In the genomic region with DNA sequence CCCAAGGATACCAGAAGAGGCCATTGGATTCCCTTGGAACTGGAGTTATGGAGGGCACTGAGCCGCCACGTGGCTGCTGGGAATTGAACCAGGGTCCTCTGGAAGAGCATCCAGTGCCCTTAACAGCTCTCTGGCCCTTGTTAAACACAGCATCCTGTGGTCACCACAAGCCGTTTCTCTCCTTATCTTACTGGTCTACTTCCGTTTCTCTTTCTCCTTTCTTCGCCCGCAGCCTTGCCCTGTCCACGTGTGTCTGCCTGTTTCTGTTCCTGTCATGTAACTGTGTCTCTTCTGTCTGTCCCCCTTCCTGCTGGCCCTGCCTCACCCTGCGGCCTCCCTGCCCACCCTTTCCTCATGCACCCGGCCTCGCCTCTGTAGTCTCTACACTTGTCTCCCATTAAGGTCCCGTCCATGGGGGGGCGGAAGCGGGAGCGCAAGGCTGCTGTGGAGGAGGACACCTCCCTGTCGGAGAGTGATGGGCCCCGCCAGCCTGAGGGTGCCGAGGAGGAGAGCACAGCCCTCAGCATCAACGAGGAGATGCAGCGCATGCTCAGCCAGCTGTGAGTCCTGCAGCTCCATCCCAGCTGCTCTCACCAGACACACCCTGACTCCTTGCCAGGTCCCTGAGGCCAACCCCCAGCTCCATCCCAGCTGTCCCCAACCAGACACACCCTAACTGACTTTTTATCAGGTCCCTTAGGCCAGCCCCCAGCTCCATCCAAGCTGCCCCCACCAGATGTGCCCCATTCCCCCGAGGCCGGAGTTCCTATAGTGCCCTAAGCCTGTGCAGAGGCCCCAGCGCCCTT, we compare ENCODE assay signal across 10 mouse cellular contexts. TPM values are rescaled to one million over a fixed set of nuclear protein-coding genes. Genes with fewer than 3 reads are reported as not detected.
DNase-seq lines count a peak whose midpoint lies in the region; ATAC-seq and TF ChIP-seq lines count a peak whose summit lies in the region.
"Had no signal": no experiment of that assay in that cellular context is flagged by ENCODE, and none has a peak within 500 bp of the region (broad histone marks: within the 10 kb centered on the region; RNA-seq: fewer than 3 reads in every experiment).

No protein-coding gene starts in this region.

- H3K9ac ChIP-seq in midbrain, embryonic 11.5 days (ENCODE audit: low read length): peak overlapping the region; percentile 5; the same call in 1 of the 2 replicates
- no peak overlapping the region for H3K9ac ChIP-seq in midbrain, postnatal 0 days (replicated peaks; ENCODE audit: low read length, poor library complexity, severe bottlenecking)

- H3K4me2 ChIP-seq in midbrain, embryonic 11.5 days: no peak overlapping the region
- H3K4me2 ChIP-seq in midbrain, postnatal 0 days (ENCODE audit: low read depth, low read length, poor library complexity, severe bottlenecking): no peak overlapping the region
- H3K4me2 ChIP-seq in myocyte (ENCODE audit: low read depth): peak overlapping the region; percentile 66

- H3K9me3 ChIP-seq in midbrain, embryonic 11.5 days (ENCODE audit: control insufficient read depth, low read length): no peaks in the 10 kb centered on the region
- H3K9me3 ChIP-seq in midbrain, postnatal 0 days (ENCODE audit: low read length): no peaks in the 10 kb centered on the region

- H3K4me3 ChIP-seq in midbrain, embryonic 11.5 days (ENCODE audit: low read depth, low read length): no peak overlapping the region
- no peak overlapping the region for H3K4me3 ChIP-seq in midbrain, postnatal 0 days (ENCODE audit: low read depth, low read length)
- peak overlapping the region; percentile 15 for H3K4me3 ChIP-seq in myocyte
- H3K4me3 ChIP-seq: erythroblast, embryonic 14.5 days had no signal

- H3ac ChIP-seq in myocyte (ENCODE audit: control insufficient read depth, insufficient read length): no peak overlapping the region

- no peak for DNase-seq in midbrain, embryonic 11.5 days (ENCODE audit: low spot score, missing footprints)
- no peak for DNase-seq in midbrain, postnatal 0 days (ENCODE audit: low spot score)
- DNase-seq in gastrocnemius, adult 18-20 months (ENCODE audit: low spot score): peak; percentile 68
- peak; percentile 73 to 77 for DNase-seq in heart, postnatal 14 days
- DNase-seq in embryo, embryonic 11 days: no peak
- no peak for DNase-seq in adrenal gland, adult 18-20 months (ENCODE audit: low spot score in 2 of 2)
- DNase-seq in layer of hippocampus, postnatal 25 days (ENCODE audit: extremely low spot score in 1 of 2, low spot score in 1 of 2): no peak
- DNase-seq: kidney, postnatal 25 days had no signal

- H3K27ac ChIP-seq in midbrain, embryonic 11.5 days (ENCODE audit: low read depth, low read length): no peak overlapping the region
- H3K27ac ChIP-seq in midbrain, postnatal 0 days (ENCODE audit: low read depth, low read length): no peak overlapping the region

- peaks cover 18% of the 10 kb centered on the region for H3K4me1 ChIP-seq in midbrain, embryonic 11.5 days (ENCODE audit: control insufficient read depth, insufficient read depth, low read length)
- H3K4me1 ChIP-seq in midbrain, postnatal 0 days (ENCODE audit: insufficient read depth, low read length): peaks cover 10% of the 10 kb centered on the region; the same call in 1 of the 2 replicates

- TF ChIP-seq CTCF in midbrain, postnatal 0 days (IDR thresholded peaks at IDR 0.05): no peak

- TF ChIP-seq POLR2A in myocyte (IDR thresholded peaks at IDR 0.05; ENCODE audit: insufficient read length, low read depth): peak; percentile 87

- intact Hi-C loops in heart, postnatal 14 days (cut with DNase I): loop anchor here (1.0 kb wide), 1 partner anchor 8 kb away; no protein-coding TSS in a partner anchor

- H3K79me2 ChIP-seq in myocyte (ENCODE audit: control insufficient read depth, insufficient read depth): peaks cover 16% of the 10 kb centered on the region

- WGBS in midbrain, embryonic 11.5 days: 89% methylated on average over 22 of the region's 22 CpGs
- 89% methylated on average over 22 of the region's 22 CpGs for WGBS in midbrain, postnatal 0 days

- H3K27me3 ChIP-seq in midbrain, embryonic 11.5 days (ENCODE audit: control insufficient read depth, insufficient read depth, low read length): no peaks in the 10 kb centered on the region
- H3K27me3 ChIP-seq in midbrain, postnatal 0 days (ENCODE audit: insufficient read depth, low read length): no peaks in the 10 kb centered on the region
- no peaks in the 10 kb centered on the region for H3K27me3 ChIP-seq in myocyte (ENCODE audit: control insufficient read depth, insufficient read depth, insufficient read length)

- no peak for ATAC-seq in midbrain, embryonic 11.5 days (ENCODE audit: low FRiP score)
- ATAC-seq in midbrain, postnatal 0 days (ENCODE audit: low FRiP score): no peak

- peaks cover 4% of the 10 kb centered on the region; the same call in 1 of the 2 replicates for H3K36me3 ChIP-seq in midbrain, embryonic 11.5 days (ENCODE audit: control insufficient read depth, insufficient read depth, low read length)
- peaks cover 36% of the 10 kb centered on the region for H3K36me3 ChIP-seq in midbrain, postnatal 0 days (ENCODE audit: insufficient read depth, low read length)
- peaks cover 16% of the 10 kb centered on the region for H3K36me3 ChIP-seq in myocyte (ENCODE audit: control insufficient read depth, insufficient read depth)

TF ChIP-seq in myocyte, 11 proteins besides CTCF, POLR2A, EP300 and RAD21:
- TF ChIP-seq MAX (IDR thresholded peaks at IDR 0.05; ENCODE audit: low read depth) (no peak), SRF (IDR thresholded peaks at IDR 0.05; ENCODE audit: control insufficient read depth, insufficient read length, low read depth) (no peak), MYOG (IDR thresholded peaks at IDR 0.05; ENCODE audit: control insufficient read depth in 1 of 3, insufficient read depth in 1 of 3, insufficient read length in 2 of 3, low read depth in 2 of 3) (peak; percentile 95 to 99 (median 99)), TCF12 (IDR thresholded peaks at IDR 0.05; ENCODE audit: insufficient read depth, poor library complexity, severe bottlenecking) (peak; percentile 87), TCF3 (IDR thresholded peaks at IDR 0.05; ENCODE audit: insufficient read length, low read depth) (peak; percentile 97), USF1 (IDR thresholded peaks at IDR 0.05; ENCODE audit: low read depth) (no peak), CEBPB (IDR thresholded peaks at IDR 0.05; ENCODE audit: insufficient read depth, poor library complexity, severe bottlenecking) (no peak), MYOD1 (IDR thresholded peaks at IDR 0.05; ENCODE audit: control insufficient read depth in 1 of 3, insufficient read length in 2 of 3, low read depth in 2 of 3) (peak; percentile 60 to 97 (median 95)), REST (IDR thresholded peaks at IDR 0.05; ENCODE audit: insufficient read depth, insufficient read length) (no peak), POLR2AphosphoS2 (IDR thresholded peaks at IDR 0.05; ENCODE audit: insufficient read length, low read depth) (peak; percentile 91)
TF ChIP-seq in myocyte: peak in this region for 5.

RNA-seq across cellular contexts. Expression of a gene that starts 7.4 kb away (rescaled TPM):
- 8.4 and 8.6 TPM in 2 replicates for polyA plus RNA-seq in midbrain, embryonic 11.5 days (2014; fragmentation: Nextera tagmentation; extraction: Ambion mirVana)
- total RNA-seq in midbrain, postnatal 0 days (2014; rRNA removed): 33.3 and 33.9 TPM in 2 replicates
- 19.0 and 20.4 TPM in 2 replicates for polyA plus RNA-seq in midbrain, postnatal 0 days (2015; fragmentation: Nextera tagmentation; extraction: Ambion mirVana)
- 1 to 10 TPM; 5.8 to 6.3 TPM for total RNA-seq in gastrocnemius, adult 18-20 months (2021)
- 10 to 100 TPM in 1 of 2 experiments, 1 to 10 TPM in 1; 10.0 to 16.1 TPM for total RNA-seq in heart, postnatal 14 days (2021)
- polyA plus RNA-seq in myocyte (2012; fragmentation: generic; extraction: Trizol): 244 TPM
- total RNA-seq in adrenal gland, adult 18-20 months (2021): 10 to 100 TPM; 19.4 to 20.4 TPM
- 10 to 100 TPM; 63.4 to 77.7 TPM for total RNA-seq in layer of hippocampus, postnatal 25 days (2021)

RNA-seq across cellular contexts. Expression of a gene that starts 13.9 kb away (rescaled TPM):
- 2,357 and 2,675 TPM in 2 replicates for polyA plus RNA-seq in midbrain, embryonic 11.5 days (2014; fragmentation: Nextera tagmentation; extraction: Ambion mirVana)
- 2,678 and 3,049 TPM in 2 replicates for total RNA-seq in midbrain, postnatal 0 days (2014; rRNA removed)
- polyA plus RNA-seq in midbrain, postnatal 0 days (2015; fragmentation: Nextera tagmentation; extraction: Ambion mirVana): 1,705 and 1,726 TPM in 2 replicates
- over 10,000 TPM in 1 of 2 experiments, 1,000 to 10,000 TPM in 1; 8,476 to 11,435 TPM for total RNA-seq in gastrocnemius, adult 18-20 months (2021)
- total RNA-seq in heart, postnatal 14 days (2021): 1,000 to 10,000 TPM; 3,924 to 4,148 TPM
- polyA plus RNA-seq in myocyte (2012; fragmentation: generic; extraction: Trizol): 9,871 TPM
- total RNA-seq in adrenal gland, adult 18-20 months (2021): 1,000 to 10,000 TPM; 2,223 to 4,104 TPM
- 1,000 to 10,000 TPM; 2,323 to 2,636 TPM for total RNA-seq in layer of hippocampus, postnatal 25 days (2021)

RNA-seq across cellular contexts. Expression of a gene that starts 20.7 kb away (rescaled TPM):
- 55.1 and 58.4 TPM in 2 replicates for polyA plus RNA-seq in midbrain, embryonic 11.5 days (2014; fragmentation: Nextera tagmentation; extraction: Ambion mirVana)
- total RNA-seq in midbrain, postnatal 0 days (2014; rRNA removed): 34.5 and 45.8 TPM in 2 replicates
- polyA plus RNA-seq in midbrain, postnatal 0 days (2015; fragmentation: Nextera tagmentation; extraction: Ambion mirVana): 41.4 and 42.6 TPM in 2 replicates
- 10 to 100 TPM; 16.3 to 17.7 TPM for total RNA-seq in gastrocnemius, adult 18-20 months (2021)
- 10 to 100 TPM; 16.2 to 19.9 TPM for total RNA-seq in heart, postnatal 14 days (2021)
- polyA plus RNA-seq in myocyte (2012; fragmentation: generic; extraction: Trizol): 55.4 TPM
- total RNA-seq in adrenal gland, adult 18-20 months (2021): 10 to 100 TPM; 51.6 to 61.3 TPM
- 10 to 100 TPM; 29.5 TPM for total RNA-seq in layer of hippocampus, postnatal 25 days (2021)

RNA-seq across cellular contexts. Expression of a gene that starts 39.1 kb away (rescaled TPM):
- 127 and 140 TPM in 2 replicates for polyA plus RNA-seq in midbrain, embryonic 11.5 days (2014; fragmentation: Nextera tagmentation; extraction: Ambion mirVana)
- 29.8 and 33.7 TPM in 2 replicates for total RNA-seq in midbrain, postnatal 0 days (2014; rRNA removed)
- 18.4 and 21.0 TPM in 2 replicates for polyA plus RNA-seq in midbrain, postnatal 0 days (2015; fragmentation: Nextera tagmentation; extraction: Ambion mirVana)
- 1 to 10 TPM; 6.5 to 8.2 TPM for total RNA-seq in gastrocnemius, adult 18-20 months (2021)
- total RNA-seq in heart, postnatal 14 days (2021): 10 to 100 TPM; 28.1 to 33.4 TPM
- polyA plus RNA-seq in myocyte (2012; fragmentation: generic; extraction: Trizol): 34.7 TPM
- 10 to 100 TPM; 15.3 to 17.1 TPM for total RNA-seq in adrenal gland, adult 18-20 months (2021)
- total RNA-seq in layer of hippocampus, postnatal 25 days (2021): 10 to 100 TPM; 24.1 to 27.6 TPM

RNA-seq across cellular contexts. Expression of a gene that starts 39.2 kb away (rescaled TPM):
- polyA plus RNA-seq in midbrain, embryonic 11.5 days (2014; fragmentation: Nextera tagmentation; extraction: Ambion mirVana): 200 and 208 TPM in 2 replicates
- total RNA-seq in midbrain, postnatal 0 days (2014; rRNA removed): 23.3 and 48.2 TPM in 2 replicates
- 136 and 145 TPM in 2 replicates for polyA plus RNA-seq in midbrain, postnatal 0 days (2015; fragmentation: Nextera tagmentation; extraction: Ambion mirVana)
- total RNA-seq in gastrocnemius, adult 18-20 months (2021): 100 to 1,000 TPM; 212 to 229 TPM
- 100 to 1,000 TPM; 279 to 289 TPM for total RNA-seq in heart, postnatal 14 days (2021)
- polyA plus RNA-seq in myocyte (2012; fragmentation: generic; extraction: Trizol): 132 TPM
- 100 to 1,000 TPM; 161 to 206 TPM for total RNA-seq in adrenal gland, adult 18-20 months (2021)
- 10 to 100 TPM; 64.4 to 66.0 TPM for total RNA-seq in layer of hippocampus, postnatal 25 days (2021)

Comparison
In these comparisons a context has a peak if more than half of its experiments do, and no peak if none do; other contexts are left out.
1. DNase-seq: peak in gastrocnemius, adult 18-20 months (single experiment) and heart, postnatal 14 days (2 of 2); none in midbrain, embryonic 11.5 days (single experiment), midbrain, postnatal 0 days (single experiment), embryo, embryonic 11 days (single experiment), adrenal gland, adult 18-20 months (0 of 2) and layer of hippocampus, postnatal 25 days (0 of 2).